Mouse (Mus musculus) liver (tissue): ENCODE results near the gene Swsap1.

Experiments used
- DNase-seq: peaks from one replicate; pipeline ENCODE4 v3.0.0-alpha.2; 2020; ENCODE audit warnings: mixed read lengths

Gene Swsap1

GRCm38 (mm10) chr9:21968883-21969282 lies 13.3 kb downstream of the Swsap1 start:
- no peak for DNase-seq

- DNase-seq, result no peak
Measured at GRCm38 (mm10) chr9:21969304-21969703, 13.7 kb downstream of the Swsap1 start.

GRCm38 (mm10) chr9:21976626-21977175 lies 21.1 kb downstream of the Swsap1 start:
- DNase-seq, result no peak

- no peak for DNase-seq
Measured at GRCm38 (mm10) chr9:21977331-21977730, 21.8 kb downstream of the Swsap1 start.

- DNase-seq, result peak; percentile 72
Measured at GRCm38 (mm10) chr9:21977972-21978371, 22.4 kb downstream of the Swsap1 start.

- no peak for DNase-seq
Measured at GRCm38 (mm10) chr9:21978398-21979128, 23.0 kb downstream of the Swsap1 start.

GRCm38 (mm10) chr9:21983911-21984310 lies 28.4 kb downstream of the Swsap1 start:
- DNase-seq, result no peak

- DNase-seq, result no peak
Measured at GRCm38 (mm10) chr9:21987592-21988342, 32.2 kb downstream of the Swsap1 start.

- no peak for DNase-seq
Measured at GRCm38 (mm10) chr9:21988421-21989101, 33.0 kb downstream of the Swsap1 start.

GRCm38 (mm10) chr9:21989230-21990110 lies 33.9 kb downstream of the Swsap1 start, which contains the start of gene Rgl3:
TSS of gene Rgl3 (minus strand) at chr9:21989446.
- no peak for DNase-seq

GRCm38 (mm10) chr9:21992227-21992626 lies 36.7 kb downstream of the Swsap1 start:
- no peak for DNase-seq

- no peak for DNase-seq
Measured at GRCm38 (mm10) chr9:21996178-21996867, 40.8 kb downstream of the Swsap1 start.

GRCm38 (mm10) chr9:22000296-22000695 lies 44.7 kb downstream of the Swsap1 start:
- no peak for DNase-seq

GRCm38 (mm10) chr9:22001633-22002032 lies 46.1 kb downstream of the Swsap1 start:
- no peak for DNase-seq

- DNase-seq, result peak; percentile 99
Measured at GRCm38 (mm10) chr9:22002194-22003162, 46.9 kb downstream of the Swsap1 start, which contains the start of the genes Ccdc151 and Prkcsh. TSS of gene Ccdc151 (minus strand) at chr9:22002634. TSS of gene Prkcsh (plus strand) at chr9:22002806.

- peak; percentile 57 for DNase-seq
Measured at GRCm38 (mm10) chr9:22003163-22003554, 47.6 kb downstream of the Swsap1 start.

GRCm38 (mm10) chr9:22004546-22004945 lies 49.0 kb downstream of the Swsap1 start:
- DNase-seq, result no peak
